16 mouse cellular contexts compared by ENCODE assay signal in genomic region chr17:5583472-5584145, GRCm38 (mm10).
DNase-seq lines count a peak whose midpoint lies in the region; ATAC-seq lines count a peak whose summit lies in the region.
"Had no signal": no experiment of that assay in that cellular context is flagged by ENCODE, and none has a peak within 500 bp of the region (broad histone marks: within the 10 kb centered on the region; RNA-seq: fewer than 3 reads in every experiment).

No protein-coding gene starts in this region.

- no peaks in the 10 kb centered on the region for H3K27me3 ChIP-seq in hindbrain, embryonic 14.5 days (ENCODE audit: control insufficient read depth, insufficient read depth, low read length)
- no peaks in the 10 kb centered on the region for H3K27me3 ChIP-seq in hindbrain, embryonic 11.5 days (ENCODE audit: control insufficient read depth, insufficient read depth, low read length)
- no peaks in the 10 kb centered on the region for H3K27me3 ChIP-seq in forebrain, embryonic 13.5 days
- H3K27me3 ChIP-seq in limb, embryonic 10.5 days (ENCODE audit: low read depth, poor library complexity, severe bottlenecking), result no peaks in the 10 kb centered on the region
- H3K27me3 ChIP-seq in neural tube, embryonic 14.5 days (ENCODE audit: control insufficient read depth, insufficient read depth, low read length), result no peaks in the 10 kb centered on the region
- H3K27me3 ChIP-seq: CH12.LX; embryonic facial prominence, embryonic 12.5 days; liver, embryonic 13.5 days had no signal

- no peak overlapping the region for H3K4me3 ChIP-seq in hindbrain, embryonic 14.5 days (replicated peaks; ENCODE audit: low read length)
- no peak overlapping the region for H3K4me3 ChIP-seq in hindbrain, embryonic 11.5 days (ENCODE audit: low read depth, low read length)
- H3K4me3 ChIP-seq in forebrain, embryonic 13.5 days, result no peak overlapping the region
- no peak overlapping the region for H3K4me3 ChIP-seq in limb, embryonic 10.5 days
- no peak overlapping the region for H3K4me3 ChIP-seq in neural tube, embryonic 14.5 days (ENCODE audit: low read depth, low read length)
- H3K4me3 ChIP-seq: embryonic facial prominence, embryonic 12.5 days; liver, embryonic 13.5 days; myocyte had no signal

- peak overlapping the region; percentile 52 for H3K27ac ChIP-seq in hindbrain, embryonic 14.5 days
- no peak overlapping the region for H3K27ac ChIP-seq in hindbrain, embryonic 11.5 days (ENCODE audit: low read depth, low read length)
- no peak overlapping the region for H3K27ac ChIP-seq in forebrain, embryonic 13.5 days
- no peak overlapping the region for H3K27ac ChIP-seq in limb, embryonic 10.5 days
- H3K27ac ChIP-seq in neural tube, embryonic 14.5 days (ENCODE audit: low read depth, low read length), result no peak overlapping the region; the same call in 1 of the 2 replicates
- H3K27ac ChIP-seq: embryonic facial prominence, embryonic 12.5 days; liver, embryonic 13.5 days had no signal

- no peaks in the 10 kb centered on the region for H3K9me3 ChIP-seq in hindbrain, embryonic 14.5 days (ENCODE audit: control insufficient read depth, low read length)
- H3K9me3 ChIP-seq in hindbrain, embryonic 11.5 days (ENCODE audit: control insufficient read depth, low read length), result no peaks in the 10 kb centered on the region
- no peaks in the 10 kb centered on the region for H3K9me3 ChIP-seq in forebrain, embryonic 13.5 days (replicated peaks)
- H3K9me3 ChIP-seq in limb, embryonic 10.5 days (replicated peaks), result no peaks in the 10 kb centered on the region
- H3K9me3 ChIP-seq in neural tube, embryonic 14.5 days (ENCODE audit: control insufficient read depth, low read length), result no peaks in the 10 kb centered on the region
- H3K9me3 ChIP-seq: embryonic facial prominence, embryonic 12.5 days; liver, embryonic 13.5 days had no signal

- peak; percentile 68 for ATAC-seq in hindbrain, embryonic 14.5 days (ENCODE audit: low FRiP score)
- ATAC-seq in hindbrain, embryonic 11.5 days (ENCODE audit: low FRiP score), result no peak
- peak; percentile 51; the same call in 1 of the 2 replicates for ATAC-seq in forebrain, embryonic 13.5 days
- no peak for ATAC-seq in neural tube, embryonic 14.5 days (ENCODE audit: low read depth)

- H3K4me1 ChIP-seq in hindbrain, embryonic 14.5 days (replicated peaks; ENCODE audit: control insufficient read depth, insufficient read depth, low read length), result peaks cover 12% of the 10 kb centered on the region; the same call in 1 of the 2 replicates
- H3K4me1 ChIP-seq in hindbrain, embryonic 11.5 days (replicated peaks; ENCODE audit: control insufficient read depth, insufficient read depth, low read length), result 0 out of 2 replicates have a peak, but pooled peaks cover 2% of the 10 kb centered on the region
- H3K4me1 ChIP-seq in forebrain, embryonic 13.5 days, result peaks cover 12% of the 10 kb centered on the region
- H3K4me1 ChIP-seq in limb, embryonic 10.5 days, result peaks cover 21% of the 10 kb centered on the region
- H3K4me1 ChIP-seq in neural tube, embryonic 14.5 days (ENCODE audit: control insufficient read depth, insufficient read depth, low read length), result no peaks in the 10 kb centered on the region; the same call in 1 of the 2 replicates
- H3K4me1 ChIP-seq: liver, embryonic 13.5 days had no signal

- H3K36me3 ChIP-seq in hindbrain, embryonic 14.5 days (replicated peaks; ENCODE audit: control insufficient read depth, insufficient read depth), result no peaks in the 10 kb centered on the region
- no peaks in the 10 kb centered on the region for H3K36me3 ChIP-seq in hindbrain, embryonic 11.5 days (ENCODE audit: control insufficient read depth, insufficient read depth, low read length)
- H3K36me3 ChIP-seq in forebrain, embryonic 13.5 days (ENCODE audit: poor library complexity, severe bottlenecking), result no peaks in the 10 kb centered on the region
- H3K36me3 ChIP-seq in limb, embryonic 10.5 days, result no peaks in the 10 kb centered on the region
- no peaks in the 10 kb centered on the region for H3K36me3 ChIP-seq in neural tube, embryonic 14.5 days (ENCODE audit: control insufficient read depth, insufficient read depth, low read length)
- H3K36me3 ChIP-seq: embryonic facial prominence, embryonic 12.5 days; liver, embryonic 13.5 days had no signal

- H3K9ac ChIP-seq in hindbrain, embryonic 14.5 days, result peak overlapping the region; percentile 29; the same call in 1 of the 2 replicates
- H3K9ac ChIP-seq in hindbrain, embryonic 11.5 days (ENCODE audit: low read depth, low read length), result no peak overlapping the region
- H3K9ac ChIP-seq in forebrain, embryonic 13.5 days, result no peak overlapping the region
- H3K9ac ChIP-seq in neural tube, embryonic 14.5 days (replicated peaks; ENCODE audit: low read depth, low read length), result 0 out of 2 replicates have a peak overlapping the region, but pooled peaks have one; percentile 12
- H3K9ac ChIP-seq: embryonic facial prominence, embryonic 12.5 days; liver, embryonic 13.5 days had no signal

- peak; percentile 36 for DNase-seq in hindbrain, embryonic 14.5 days (ENCODE audit: low spot score)
- no peak for DNase-seq in hindbrain, embryonic 11.5 days (ENCODE audit: low spot score)
- DNase-seq in limb, embryonic 10.5 days (ENCODE audit: low spot score), result peak; percentile 64
- DNase-seq in right cerebral cortex, postnatal 14 days, result no peak
- no peak for DNase-seq in right cerebral cortex, postnatal 25 days
- no peak for DNase-seq in lung, postnatal 25 days (ENCODE audit: low spot score)
- DNase-seq: adrenal gland, adult 2 months; heart, postnatal 36 days; kidney, adult 2 months; liver, embryonic 13.5 days; lung, postnatal 4 days had no signal

- 0 out of 2 replicates have a peak overlapping the region, but pooled peaks have one; percentile 19 for H3K4me2 ChIP-seq in hindbrain, embryonic 14.5 days (replicated peaks)
- H3K4me2 ChIP-seq in hindbrain, embryonic 11.5 days (replicated peaks; ENCODE audit: low read depth, low read length), result no peak overlapping the region
- peak overlapping the region; percentile 17; the same call in 1 of the 2 replicates for H3K4me2 ChIP-seq in forebrain, embryonic 13.5 days
- no peak overlapping the region for H3K4me2 ChIP-seq in neural tube, embryonic 14.5 days (ENCODE audit: low read depth, low read length)
- H3K4me2 ChIP-seq: embryonic facial prominence, embryonic 12.5 days; liver, embryonic 13.5 days had no signal

- 29% methylated on average over 12 of the region's 12 CpGs for WGBS in hindbrain, embryonic 14.5 days
- 62% methylated on average over 12 of the region's 12 CpGs for WGBS in hindbrain, embryonic 11.5 days
- 44% methylated on average over 12 of the region's 12 CpGs for whole genome bisulfite sequencing in forebrain, embryonic 13.5 days
- 58% methylated on average over 12 of the region's 12 CpGs for WGBS in limb, embryonic 10.5 days
- WGBS in neural tube, embryonic 14.5 days, result 33% methylated on average over 12 of the region's 12 CpGs

Comparison
In these comparisons a context has a peak if more than half of its experiments do, and no peak if none do; other contexts are left out.
1. ATAC-seq: peak in hindbrain, embryonic 14.5 days (single experiment) and forebrain, embryonic 13.5 days (single experiment); none in hindbrain, embryonic 11.5 days (single experiment) and neural tube, embryonic 14.5 days (single experiment).
2. DNase-seq: peak in hindbrain, embryonic 14.5 days (single experiment) and limb, embryonic 10.5 days (single experiment); none in hindbrain, embryonic 11.5 days (single experiment), right cerebral cortex, postnatal 14 days (single experiment), right cerebral cortex, postnatal 25 days (single experiment) and lung, postnatal 25 days (single experiment).
3. H3K4me2 ChIP-seq: peak in hindbrain, embryonic 14.5 days (single experiment) and forebrain, embryonic 13.5 days (single experiment); none in hindbrain, embryonic 11.5 days (single experiment) and neural tube, embryonic 14.5 days (single experiment).
4. H3K9ac ChIP-seq: peak in hindbrain, embryonic 14.5 days (single experiment) and neural tube, embryonic 14.5 days (single experiment); none in hindbrain, embryonic 11.5 days (single experiment) and forebrain, embryonic 13.5 days (single experiment).